Mouse (Mus musculus) MEL-GATA-1-ER (cell line): ENCODE measurements around the gene Jmjd8.

ENCODE experiments used
- DNase-seq: peaks from one replicate; pipeline ENCODE4 v3.0.0-alpha.2; 2012; ENCODE audit warnings: low read depth; ENCODE audit errors: extremely low read depth

Gene Jmjd8

GRCm38 (mm10) chr17:25877025-25877424 lies 48.4 kb downstream of the Jmjd8 start:
- no peak for DNase-seq

- no peak for DNase-seq
Observed at GRCm38 (mm10) chr17:25877741-25878610, 49.3 kb downstream of the Jmjd8 start.

GRCm38 (mm10) chr17:25878611-25879180 lies 50.0 kb downstream of the Jmjd8 start:
- no peak for DNase-seq

GRCm38 (mm10) chr17:25879261-25879660 lies 50.6 kb downstream of the Jmjd8 start:
- DNase-seq: no peak

GRCm38 (mm10) chr17:25879750-25880149 lies 51.1 kb downstream of the Jmjd8 start:
- DNase-seq: no peak

GRCm38 (mm10) chr17:25880196-25880910 lies 51.7 kb downstream of the Jmjd8 start, which contains the start of gene Wfikkn1:
Gene Wfikkn1, minus strand, starts transcription at chr17:25880858.
- DNase-seq: no peak

GRCm38 (mm10) chr17:25880913-25881641 lies 52.4 kb downstream of the Jmjd8 start:
- DNase-seq: no peak
